Mouse (Mus musculus) frontal cortex, adult 2 months (tissue): ENCODE results near the gene Arl6ip5. TPM values are rescaled to one million over a fixed set of nuclear protein-coding genes. Genes with fewer than 3 reads are reported as not detected.

ENCODE experiments used
- DNase-seq, 2 experiments: peaks; one replicate each; pipeline ENCODE4 v3.0.0; 2022; ENCODE audit warnings: low spot score in 1 of 2; ENCODE audit errors: extremely low spot score in 1 of 2
- polyA plus RNA-seq: library from polyadenylated mRNA; depleted of rRNA; stranded (reverse); fragments of >200 nt; gene quantifications from 2 replicates; pipeline ENCODE4 v1.2.3, GENCODE M21; 2012; rRNA removed

Arl6ip5 gene
- polyA plus RNA-seq: 165 and 175 TPM in 2 replicates

- peak; percentile 85 to 94 for DNase-seq
Measured at GRCm38 (mm10) chr6:97210191-97210961, at the start of gene Arl6ip5. Gene Arl6ip5, plus strand, starts transcription at chr6:97210689.

DNA sequence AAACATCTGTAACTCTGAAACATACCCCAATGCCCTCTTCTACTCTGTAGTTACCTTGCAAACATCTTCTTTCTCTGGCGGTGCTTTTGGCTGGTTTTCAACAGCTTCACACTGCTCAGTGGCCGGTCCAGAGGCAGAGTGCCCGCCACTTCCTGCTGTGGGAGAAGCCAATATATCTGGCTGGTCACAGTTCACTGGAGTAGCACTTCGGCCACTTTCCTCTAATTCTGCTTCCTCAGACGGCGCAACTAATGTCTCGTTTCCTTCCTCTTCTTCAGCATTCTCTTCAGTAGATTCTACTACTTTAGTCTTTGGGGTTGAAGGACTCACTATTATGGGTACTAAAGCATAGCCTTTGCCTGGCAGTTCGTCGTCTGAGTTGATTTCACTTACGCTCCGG lies 34.8 kb upstream of the Arl6ip5 start:
- DNase-seq: no peak

GRCm38 (mm10) chr6:97178491-97179366 lies 31.8 kb upstream of the Arl6ip5 start, which contains the start of gene Tmf1:
Gene Tmf1, minus strand, starts transcription at chr6:97179122.
- DNase-seq: peak; percentile 91 to 96

DNA sequence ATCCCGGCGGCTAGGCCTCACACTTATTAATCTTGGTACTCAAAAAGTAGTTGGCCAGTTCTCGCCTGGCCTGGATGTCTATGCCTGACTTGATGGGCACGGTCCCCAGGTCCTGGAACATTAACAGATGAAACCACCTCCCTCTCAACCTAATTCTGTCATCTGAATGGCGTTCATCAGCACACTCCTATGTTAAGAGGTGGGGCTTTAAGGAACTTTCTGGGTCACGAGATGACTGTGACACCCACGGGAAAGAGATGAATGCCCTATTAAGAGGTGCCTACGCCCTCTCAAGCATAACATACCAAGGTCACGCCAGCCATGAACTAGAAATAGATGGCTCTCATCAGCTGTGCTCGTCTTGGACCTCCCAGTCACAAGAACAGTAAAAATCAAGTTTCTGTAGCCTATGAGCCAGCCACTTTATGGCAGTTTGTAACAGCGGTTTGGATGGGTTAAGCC lies 31.1 kb upstream of the Arl6ip5 start:
- peak in 1 of 2 experiments; percentile 37 for DNase-seq

DNA sequence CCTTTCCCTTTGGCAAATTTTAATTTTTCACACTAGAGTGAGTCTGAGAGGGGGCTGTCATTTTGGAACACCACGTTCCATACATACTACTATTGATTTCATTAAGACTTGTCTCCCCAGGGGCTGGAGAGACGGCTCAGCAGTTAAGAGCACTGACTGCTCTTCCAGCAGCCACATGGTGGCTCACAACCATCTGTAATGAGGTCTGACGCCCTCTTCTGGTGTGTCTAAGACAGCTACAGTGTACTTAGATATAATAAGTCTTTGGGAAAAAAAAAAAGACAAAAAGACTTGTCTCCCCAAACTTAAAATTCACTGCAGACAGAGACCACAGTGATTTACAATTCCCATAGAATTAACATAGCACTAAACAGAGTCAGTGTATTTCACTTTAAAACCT lies 10.1 kb upstream of the Arl6ip5 start:
- no peak for DNase-seq

DNA sequence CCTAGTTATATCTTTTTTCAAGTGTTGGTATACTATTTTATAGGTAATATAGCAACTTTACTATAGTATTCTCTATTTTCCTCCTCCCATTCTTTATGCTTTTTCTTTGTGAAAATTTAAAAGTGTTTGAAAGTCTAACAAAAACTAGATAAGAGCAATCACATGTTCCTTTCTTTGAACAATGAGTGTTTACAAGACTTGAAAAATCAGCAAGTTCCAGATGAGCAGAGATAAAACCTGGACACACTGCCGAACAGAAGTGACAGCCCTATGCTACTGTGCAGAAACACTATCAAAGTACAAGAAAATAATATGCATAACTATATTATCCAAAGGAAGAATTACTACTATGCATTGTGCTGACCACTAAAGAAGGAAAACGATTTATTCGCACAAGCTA lies 8.0 kb upstream of the Arl6ip5 start:
- DNase-seq: no peak

DNA sequence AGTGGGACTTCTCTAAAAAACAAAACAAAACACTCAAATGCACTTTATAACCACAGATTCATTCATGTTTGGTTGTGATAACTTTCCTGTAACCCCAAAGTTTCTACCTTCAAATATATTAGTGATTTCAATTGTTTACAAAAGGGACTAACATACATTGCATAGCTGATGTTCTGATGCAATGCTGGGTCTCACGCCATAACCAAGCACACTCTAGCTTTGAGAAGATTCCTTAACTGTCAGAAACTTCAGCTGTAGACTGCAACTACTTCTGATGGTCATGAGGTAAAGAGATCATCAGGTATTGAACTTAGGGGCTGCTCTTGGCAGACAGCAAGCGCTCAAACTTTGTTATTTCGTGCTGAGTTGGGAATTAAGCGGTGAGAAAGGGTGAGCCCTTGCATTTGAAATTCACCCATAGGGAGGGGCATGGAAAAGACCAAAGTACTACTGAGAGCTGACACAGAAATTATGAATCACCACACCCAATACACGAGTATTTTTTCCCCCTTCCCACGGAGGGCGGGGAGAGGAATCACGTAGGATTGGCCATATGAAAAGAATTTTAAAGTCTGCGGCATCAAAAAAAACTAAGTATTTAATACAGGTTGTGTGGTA lies 6.1 kb upstream of the Arl6ip5 start:
- no peak for DNase-seq

DNA sequence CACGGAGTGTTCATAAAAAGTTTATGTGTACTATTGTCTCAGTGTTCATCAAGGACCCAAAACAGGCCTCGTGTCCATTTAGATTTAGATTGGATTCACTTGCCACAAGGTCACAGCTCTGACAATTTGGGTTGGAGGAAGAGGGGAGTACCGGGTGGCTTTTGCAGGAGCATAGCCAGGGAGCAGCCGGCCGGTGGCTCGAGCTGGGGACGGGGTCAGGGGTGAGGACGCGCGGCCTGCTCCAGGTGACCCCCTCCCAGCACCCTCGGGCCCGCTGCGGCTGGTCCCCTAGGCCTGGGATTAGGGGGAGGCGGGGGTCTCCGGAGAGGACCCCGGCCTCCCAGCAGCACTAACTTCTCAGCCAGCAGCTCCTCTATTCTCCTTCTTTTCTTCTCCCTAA lies 5.5 kb upstream of the Arl6ip5 start:
- DNase-seq: no peak

GRCm38 (mm10) chr6:97205439-97205885 lies 5.0 kb upstream of the Arl6ip5 start, which contains the start of gene Uba3:
Gene Uba3, minus strand, starts transcription at chr6:97205647.
- peak; percentile 97 to 99 for DNase-seq

DNA sequence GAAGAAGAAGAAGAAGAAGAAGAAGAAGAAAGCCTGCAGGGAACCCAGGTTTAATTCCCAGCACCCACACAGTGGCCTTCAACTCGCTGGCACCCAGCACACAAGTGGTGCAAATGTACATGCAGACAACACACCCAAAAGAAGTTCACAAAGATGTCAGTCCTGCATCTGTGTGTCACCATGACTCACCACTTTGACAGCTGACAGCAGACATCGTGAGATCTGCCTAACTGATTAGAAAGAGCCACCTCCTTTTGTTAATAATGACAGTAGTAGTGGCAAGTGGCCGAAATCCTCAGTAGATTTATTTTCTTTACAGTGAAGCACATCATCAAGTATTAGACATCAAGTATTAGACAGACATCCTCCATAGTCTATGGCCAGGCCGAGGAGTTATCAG lies 3.4 kb upstream of the Arl6ip5 start:
- no peak for DNase-seq

DNA sequence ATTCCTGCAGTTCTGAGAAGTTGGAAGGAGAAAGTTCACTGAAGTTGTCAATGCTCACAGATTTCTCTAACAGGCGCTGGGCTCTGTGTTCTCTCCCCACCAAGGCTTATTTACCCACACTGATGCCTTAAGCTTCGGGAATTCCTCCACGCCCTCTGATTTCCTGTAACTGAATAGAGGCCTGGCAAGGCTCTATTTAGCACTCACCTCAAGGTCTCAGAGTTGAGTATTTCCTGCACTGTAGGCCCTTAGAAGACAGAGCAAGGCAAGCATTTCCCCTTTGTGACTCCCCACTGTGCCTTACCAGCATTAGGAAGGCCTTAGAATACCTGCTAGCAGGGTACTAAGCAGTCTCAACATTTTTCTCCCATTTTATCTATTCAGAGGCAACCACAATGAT lies 2.1 kb upstream of the Arl6ip5 start:
- DNase-seq: no peak

GRCm38 (mm10) chr6:97209201-97209600 lies 1.3 kb upstream of the Arl6ip5 start:
- DNase-seq: no peak

DNA sequence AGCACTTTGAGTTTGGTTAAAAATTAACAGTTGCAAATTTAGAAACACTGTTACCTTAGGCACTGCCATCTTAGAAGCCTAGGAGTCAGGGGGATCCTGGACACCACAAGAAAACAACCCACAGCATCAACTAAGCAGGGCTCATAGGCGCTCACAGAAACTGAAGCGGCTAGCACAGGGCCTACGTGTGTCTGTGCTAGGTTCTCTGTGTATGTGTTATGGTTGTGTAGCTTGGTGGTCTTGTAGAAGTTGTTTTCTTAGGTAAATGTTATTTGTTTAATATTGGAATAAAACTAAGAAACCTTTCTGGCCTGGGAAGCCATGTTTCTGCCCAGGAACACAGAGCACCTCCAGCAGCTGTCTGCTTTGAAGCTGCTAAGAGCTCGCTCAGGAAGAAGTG lies 738 bp upstream of the Arl6ip5 start:
- no peak for DNase-seq

DNA sequence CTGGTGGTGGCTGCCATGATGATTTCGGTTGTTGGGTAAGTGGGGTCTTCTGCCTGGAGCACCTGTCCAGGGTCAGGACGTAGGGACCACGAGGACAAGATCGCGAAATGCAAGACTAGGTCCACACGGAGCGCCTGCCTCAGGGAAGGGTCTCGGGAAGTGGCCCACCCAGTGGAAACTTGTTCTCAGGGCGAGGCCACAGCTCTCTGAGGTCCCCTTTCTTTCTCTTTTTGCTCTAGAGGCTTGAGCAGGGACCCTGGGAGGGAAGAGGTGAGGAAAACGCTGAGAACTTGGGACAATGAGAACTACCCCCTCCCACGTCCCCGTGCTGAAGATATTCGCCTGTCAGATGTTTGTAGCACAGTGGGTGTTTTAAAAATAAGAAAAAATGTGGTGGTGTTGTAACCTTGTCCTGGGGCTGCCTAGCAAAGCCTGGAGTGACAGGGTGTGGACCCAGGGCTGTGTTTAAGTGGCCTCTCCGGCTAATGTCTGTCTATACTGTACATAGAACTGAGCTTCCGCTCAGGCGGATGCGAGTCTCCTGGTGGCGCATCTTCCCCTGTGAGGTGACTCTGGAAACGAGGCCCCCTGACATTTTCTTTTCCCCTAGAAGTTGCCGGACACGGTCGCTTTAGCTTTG lies 593 bp downstream of the Arl6ip5 start:
- DNase-seq: peak in 1 of 2 experiments; percentile 22

DNA sequence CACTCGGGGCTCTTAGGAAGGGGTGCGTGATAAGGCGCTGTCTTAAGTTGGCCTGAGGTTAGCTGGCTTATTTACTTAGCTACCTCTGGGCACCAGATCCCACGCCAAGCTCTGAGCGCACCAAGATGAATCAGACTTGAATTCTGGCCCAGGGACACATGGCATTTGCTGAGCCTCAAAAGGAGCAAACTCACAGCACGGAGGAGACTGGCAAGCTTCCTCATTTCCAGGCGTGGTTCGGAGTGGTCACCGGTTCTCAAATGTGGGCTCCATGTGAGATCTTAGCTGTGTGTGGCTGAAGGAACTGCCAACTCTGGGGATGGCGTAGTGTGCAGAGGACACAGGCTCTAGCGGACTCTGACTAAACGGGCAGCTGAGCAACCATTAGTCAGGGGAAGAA lies 1.5 kb downstream of the Arl6ip5 start:
- peak; percentile 40 to 73 for DNase-seq

DNA sequence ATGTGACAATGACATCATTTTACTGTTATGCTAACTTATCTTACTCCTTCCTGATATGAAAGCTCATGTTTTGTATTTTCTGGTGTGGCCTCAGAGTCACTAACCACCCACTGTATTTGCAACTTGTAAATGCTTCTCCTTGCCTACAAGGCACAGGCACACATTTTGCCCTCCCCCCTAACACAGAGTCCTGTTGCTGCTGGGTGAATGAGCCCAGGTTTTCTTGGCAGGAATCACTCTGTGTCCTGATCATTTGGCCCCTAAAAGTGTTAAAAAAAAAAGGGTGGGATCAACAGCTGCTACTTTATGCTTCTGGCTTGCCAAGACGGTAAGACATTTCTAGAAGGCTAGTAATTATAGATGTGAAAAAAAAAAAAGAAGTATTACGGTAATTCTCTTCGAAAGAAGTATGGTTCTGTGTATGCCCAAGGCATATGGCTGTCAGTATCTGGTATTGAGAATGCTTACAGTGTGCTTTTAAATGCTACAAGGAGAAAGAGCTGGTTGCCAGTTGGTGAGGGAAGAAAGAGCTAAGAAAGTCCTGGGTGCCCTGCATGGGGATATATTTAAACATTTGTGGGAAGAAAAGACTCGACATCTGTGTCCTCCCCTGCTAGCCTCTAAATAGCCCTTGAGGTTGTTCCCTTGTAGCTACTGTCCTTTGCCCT lies 5.8 kb downstream of the Arl6ip5 start:
- DNase-seq: peak in 1 of 2 experiments; percentile 29

DNA sequence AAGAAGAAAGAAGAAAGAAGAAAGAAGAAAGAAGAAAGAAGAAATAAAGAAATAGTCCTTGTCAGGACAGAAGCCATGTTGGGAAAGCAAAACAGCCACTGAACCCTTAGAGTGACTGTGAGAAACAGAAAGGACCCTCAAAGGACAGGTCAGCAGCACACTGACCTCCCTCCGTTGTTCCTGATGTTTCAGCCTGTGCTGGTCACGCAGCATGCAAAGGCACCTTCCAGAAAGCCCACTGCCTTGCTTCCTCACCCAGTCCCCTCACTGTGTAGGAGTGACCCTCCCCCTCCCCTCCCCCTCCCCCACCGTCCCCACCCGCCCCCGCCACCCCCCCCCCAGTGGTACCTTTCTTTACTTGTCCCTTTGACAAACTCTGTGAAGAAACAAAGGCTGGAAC lies 10.2 kb downstream of the Arl6ip5 start:
- DNase-seq: no peak

DNA sequence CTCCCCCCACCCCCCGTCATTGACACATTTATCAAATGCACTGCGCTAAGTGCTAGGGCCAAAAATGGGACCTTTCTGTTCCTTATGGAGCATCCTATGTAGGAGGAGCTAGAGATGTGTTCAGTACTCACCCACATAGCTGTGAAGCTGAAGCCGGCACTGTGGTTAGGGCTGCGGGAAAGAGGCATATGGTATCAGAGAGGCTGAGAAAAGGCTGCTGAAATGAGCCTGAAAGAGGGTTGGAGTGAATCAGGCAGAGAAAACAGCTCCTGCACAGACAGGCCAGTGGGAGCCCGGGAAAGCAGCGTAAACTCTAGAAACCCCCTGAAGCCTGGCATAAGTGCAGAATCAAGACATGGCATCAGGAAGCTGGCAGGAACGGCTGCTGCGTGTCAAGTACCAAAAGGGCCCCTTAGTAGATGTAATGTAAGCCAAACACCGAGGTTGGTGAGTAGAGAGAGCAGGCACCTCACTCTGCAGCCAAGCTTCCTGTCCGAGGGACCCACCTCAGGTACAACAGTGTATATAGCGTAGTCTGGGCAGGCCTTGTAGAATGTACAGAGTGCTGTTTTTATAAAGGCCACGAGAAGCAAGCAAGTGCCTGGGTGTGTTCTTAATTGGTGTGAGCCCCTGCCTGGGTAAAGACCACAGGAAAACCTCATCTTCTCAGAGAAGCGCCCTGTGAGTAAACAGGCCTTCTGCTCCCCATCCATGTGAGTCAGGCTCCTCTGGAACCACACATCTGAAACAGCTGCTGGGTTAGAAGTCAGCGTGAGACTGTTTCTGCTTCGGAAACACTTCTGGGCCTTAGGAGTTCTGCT lies 10.9 kb downstream of the Arl6ip5 start:
- DNase-seq: peak; percentile 72 to 81

DNA sequence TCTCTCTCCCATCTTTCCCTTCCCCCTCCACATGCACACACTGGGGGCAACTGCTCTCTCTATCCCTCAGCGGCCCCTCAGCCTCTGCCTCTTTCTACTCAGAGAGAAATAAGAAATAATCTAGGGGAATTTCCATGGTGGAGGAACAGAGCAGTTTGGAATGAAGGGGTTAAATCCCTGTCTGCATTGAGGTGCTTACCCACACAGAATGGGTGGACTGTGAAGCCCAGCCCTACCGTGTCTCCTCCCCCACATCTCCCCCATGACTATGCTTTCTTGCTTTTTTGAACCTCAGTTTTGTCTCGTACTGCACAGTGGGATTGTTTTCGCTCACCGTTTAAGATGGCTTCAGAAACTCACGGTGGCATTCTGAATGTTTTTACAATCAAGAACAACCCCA lies 11.8 kb downstream of the Arl6ip5 start:
- DNase-seq: no peak
